Mouse (Mus musculus) heart, postnatal 4 days (tissue): Measurements from ENCODE around the gene Heatr5b. TPM values are rescaled to one million over a fixed set of nuclear protein-coding genes. Genes with fewer than 3 reads are reported as not detected.

ENCODE experiments used
- total RNA-seq, 2 experiments: library from RNA; stranded (reverse); gene quantifications; 2 replicates each; pipeline ENCODE4 v1.2.3; 2021

Gene Heatr5b
- total RNA-seq, 2 experiments from 2014 or later = 33.0 to 35.0 TPM

Other genes starting within 250 kb of the Heatr5b start
- gene Strn, start 98.2 kb downstream of the Heatr5b start, total RNA-seq = 10 to 100 TPM; 49.7 to 52.8 TPM
- gene Gpatch11, start 203 bp upstream of the Heatr5b start, total RNA-seq = 10 to 100 TPM; 24.9 TPM
- 10 to 100 TPM; 20.9 to 23.2 TPM for gene Eif2ak2, start 47.2 kb upstream of the Heatr5b start, total RNA-seq
- gene Sult6b1, start 71.6 kb upstream of the Heatr5b start, total RNA-seq = not detected
- gene Cebpzos, start 81.1 kb upstream of the Heatr5b start, total RNA-seq = 10 to 100 TPM; 39.7 to 40.9 TPM
- gene Cebpz, start 101.7 kb upstream of the Heatr5b start, total RNA-seq = 10 to 100 TPM; 19.3 to 20.6 TPM
- 10 to 100 TPM; 49.2 to 53.5 TPM for gene Ndufaf7, start 101.8 kb upstream of the Heatr5b start, total RNA-seq
- gene Prkd3, start 185.5 kb upstream of the Heatr5b start, total RNA-seq = 10 to 100 TPM; 34.1 to 34.4 TPM
- 10 to 100 TPM; 12.0 to 15.5 TPM for gene Qpct, start 216.5 kb upstream of the Heatr5b start, total RNA-seq